Mouse (Mus musculus) heart, embryonic 13.5 days (tissue): ENCODE results near the gene Vmn2r118. TPM values are rescaled to one million over a fixed set of nuclear protein-coding genes. Genes with fewer than 3 reads are reported as not detected.

ENCODE experiments used
- ATAC-seq: fragments of 200-750 bp; cut with Nextera tagmentation; 2 replicates; pipeline ENCODE4 v1.8.0; 2017; ENCODE audit warnings: moderate TSS enrichment; ENCODE audit not compliant: insufficient number of reproducible peaks, low FRiP score, low TSS enrichment; ENCODE audit errors: extremely low read depth
- H3K27ac ChIP-seq: fragments of 300-500 bp; sonication (generic); replicated peaks from 2 replicates; pipeline ENCODE4 v1.5.1; 2015; ENCODE audit warnings: moderate library complexity, mild to moderate bottlenecking, inconsistent platforms
- H3K27me3 ChIP-seq: fragments of 300-500 bp; sonication (generic); replicated peaks from 2 replicates; pipeline ENCODE4 v1.6.1; 2015; ENCODE audit warnings: mild to moderate bottlenecking, inconsistent platforms
- H3K36me3 ChIP-seq: fragments of 300-500 bp; sonication (generic); 2 replicates; pipeline ENCODE4 v1.6.1; 2015; ENCODE audit warnings: mild to moderate bottlenecking, inconsistent platforms
- H3K4me1 ChIP-seq: fragments of 300-500 bp; sonication (generic); 2 replicates; pipeline ENCODE4 v1.6.1; 2015; ENCODE audit warnings: inconsistent platforms
- H3K4me2 ChIP-seq: fragments of 300-500 bp; sonication (generic); 2 replicates; pipeline ENCODE4 v1.6.1; 2015; ENCODE audit warnings: inconsistent platforms, mild to moderate bottlenecking, moderate library complexity
- H3K4me3 ChIP-seq: fragments of 300-500 bp; sonication (generic); 2 replicates; pipeline ENCODE4 v1.5.1; 2015; ENCODE audit warnings: moderate library complexity, mild to moderate bottlenecking, inconsistent platforms
- H3K9ac ChIP-seq: fragments of 300-500 bp; sonication (generic); 2 replicates; pipeline ENCODE4 v1.6.1; 2015; ENCODE audit warnings: inconsistent platforms, mild to moderate bottlenecking, moderate library complexity
- H3K9me3 ChIP-seq: fragments of 300-500 bp; sonication (generic); 2 replicates; pipeline ENCODE4 v1.6.1; 2016; ENCODE audit warnings: inconsistent platforms
- WGBS: fragments of 180-500 bp; shearing (Covaris S2); methylation state at CpG from one replicate; pipeline ENCODE4 v1.1.7; 2015; ENCODE audit warnings: mixed read lengths; 5-methylcytosine and 5-hydroxymethylcytosine counted together
- polyA plus RNA-seq: library from polyadenylated mRNA; unstranded; fragments of >200 nt; fragmentation: Nextera tagmentation; extraction: Ambion mirVana; gene quantifications from 2 replicates; pipeline ENCODE4 v1.2.1, GENCODE M21; 2015

The Vmn2r118 gene
- not detected in 2 replicates for polyA plus RNA-seq

DNA sequence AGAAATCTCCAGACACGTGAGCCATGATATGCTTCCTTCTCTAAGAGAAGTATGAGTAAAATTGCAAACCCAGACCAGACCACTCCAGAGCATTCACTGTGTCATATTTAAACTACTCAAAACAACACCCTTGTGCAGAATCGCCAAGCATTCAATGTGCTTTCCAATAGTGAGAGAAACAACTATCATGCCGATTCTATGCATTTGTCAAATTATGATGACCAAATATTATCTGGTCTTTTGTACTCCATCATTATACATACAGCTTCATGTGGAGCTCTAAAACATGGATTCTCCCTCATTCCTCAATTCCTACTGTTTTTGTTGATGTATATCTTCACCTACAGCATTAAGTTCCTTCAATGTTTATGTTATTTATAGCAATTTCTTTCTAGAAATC lies at the start of gene Vmn2r118:
Gene Vmn2r118 (minus strand): TSS at position 101 of the 400 bp plus-strand sequence.
- Histone ChIP-seq H3K9ac (no peak within 1 kb of the TSS), H3K4me2 (no peak within 1 kb of the TSS), H3K27me3 (no peaks in the 10 kb centered on the region), H3K36me3 (no peaks in the 10 kb centered on the region), H3K4me3 (no peak within 1 kb of the TSS), H3K4me1 (no peaks in the 10 kb centered on the region), H3K27ac (no peak within 1 kb of the TSS), H3K9me3 (no peaks in the 10 kb centered on the region)
- no peak for ATAC-seq
- WGBS: 78% methylated on average over 3 of the region's 3 CpGs

- no peak overlapping the region for H3K27ac ChIP-seq
- WGBS: 49% methylated on average over 2 of the region's 2 CpGs
- H3K4me1 ChIP-seq: no peaks in the 10 kb centered on the region
- no peaks in the 10 kb centered on the region for H3K27me3 ChIP-seq
- H3K9me3 ChIP-seq: no peaks in the 10 kb centered on the region
- no peak for ATAC-seq
- no peak overlapping the region for H3K4me2 ChIP-seq
- H3K9ac ChIP-seq: no peak overlapping the region
- H3K36me3 ChIP-seq: peaks cover 45% of the 10 kb centered on the region
- H3K4me3 ChIP-seq: no peak overlapping the region
Measured at GRCm38 (mm10) chr17:55661099-55661498, 36.1 kb upstream of the Vmn2r118 start.

- Histone ChIP-seq H3K4me2 (no peak overlapping the region), H3K9ac (no peak overlapping the region), H3K4me3 (no peak overlapping the region), H3K27me3 (no peaks in the 10 kb centered on the region), H3K27ac (no peak overlapping the region), H3K36me3 (no peaks in the 10 kb centered on the region), H3K4me1 (no peaks in the 10 kb centered on the region), H3K9me3 (0 out of 2 replicates have a peak, but pooled peaks cover 5% of the 10 kb centered on the region)
- ATAC-seq: no peak
- WGBS: 48% methylated on average over 1 of the region's 1 CpGs
Measured at GRCm38 (mm10) chr17:55590838-55591237, 34.2 kb downstream of the Vmn2r118 start.

DNA sequence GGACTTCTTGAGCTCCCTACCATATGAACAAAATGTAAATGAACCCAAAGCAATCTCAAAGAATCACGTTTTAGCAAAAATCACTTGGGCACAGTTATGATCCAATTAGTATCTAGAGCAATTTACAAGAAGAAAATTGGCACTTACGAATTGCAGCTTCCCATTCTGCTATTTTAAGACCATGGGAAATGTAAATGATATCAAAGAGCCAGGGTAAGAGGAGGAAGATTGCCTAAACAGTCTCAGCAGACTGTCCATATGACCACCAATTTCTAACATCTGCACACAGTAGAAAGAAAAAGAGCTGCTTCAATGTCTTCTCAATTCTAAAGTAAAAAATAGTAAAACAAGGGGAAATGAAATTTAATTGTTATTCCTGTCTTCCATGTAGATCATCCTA lies 63.2 kb downstream of the Vmn2r118 start:
- Histone ChIP-seq H3K27ac (no peak overlapping the region), H3K27me3 (no peaks in the 10 kb centered on the region), H3K4me1 (no peaks in the 10 kb centered on the region), H3K4me3 (no peak overlapping the region), H3K9me3 (0 out of 2 replicates have a peak, but pooled peaks cover 4% of the 10 kb centered on the region), H3K36me3 (no peaks in the 10 kb centered on the region), H3K4me2 (no peak overlapping the region), H3K9ac (no peak overlapping the region)
- WGBS: 59% methylated on average over 2 of the region's 2 CpGs
- ATAC-seq: no peak

- Histone ChIP-seq H3K4me1 (no peaks in the 10 kb centered on the region), H3K4me2 (no peak overlapping the region), H3K9ac (no peak overlapping the region), H3K36me3 (no peaks in the 10 kb centered on the region), H3K27ac (no peak overlapping the region), H3K4me3 (no peak overlapping the region), H3K27me3 (no peaks in the 10 kb centered on the region), H3K9me3 (no peaks in the 10 kb centered on the region)
- no peak for ATAC-seq
- 64% methylated on average over 1 of the region's 1 CpGs for WGBS
Measured at GRCm38 (mm10) chr17:55548476-55548875, 76.5 kb downstream of the Vmn2r118 start.

Other genes with a start within 250 kb of the Vmn2r118 start
- gene St6gal2, start 179.8 kb downstream of the Vmn2r118 start, polyA plus RNA-seq: 0.20 and 0.29 TPM in 2 replicates
- 4.1 and 6.4 TPM in 2 replicates for gene Pot1b, start 87.4 kb upstream of the Vmn2r118 start, polyA plus RNA-seq
- gene Adgre4, start 124.8 kb upstream of the Vmn2r118 start, polyA plus RNA-seq: 0.13 and 0.16 TPM in 2 replicates